Mouse (Mus musculus) MEL (cell line): ENCODE data around the gene Gm27029.

Experiments
- CTCF ChIP-seq, 3 experiments: IDR thresholded peaks in 2 of 3; conservative IDR thresholded peaks in 1 of 3; 2 replicates each; pipeline ENCODE4 v1.5.1; 2011 to 2012; ENCODE audit warnings: low read length in 3 of 3, low read depth in 2 of 3, mild to moderate bottlenecking in 2 of 3, improper control_type of control experiment in 1 of 3, inconsistent platforms in 1 of 3, mixed read lengths in 1 of 3, moderate library complexity in 1 of 3; ENCODE audit not compliant: control insufficient read depth in 1 of 3, insufficient read depth in 1 of 3, poor library complexity in 1 of 3, severe bottlenecking in 1 of 3
- ELF1 ChIP-seq: IDR thresholded peaks from 2 replicates; pipeline ENCODE4 v1.6.1; 2014; ENCODE audit warnings: low read depth, mild to moderate bottlenecking, inconsistent platforms, low read length, improper control_type of control experiment, moderate library complexity
- EP300 ChIP-seq, 2 experiments: IDR thresholded peaks; 2 replicates each; pipeline ENCODE4 v1.6.1; 2011; ENCODE audit warnings: improper control_type of control experiment in 2 of 2, low read length in 2 of 2, low read depth in 1 of 2, mild to moderate bottlenecking in 1 of 2
- MAFK ChIP-seq: IDR thresholded peaks from 2 replicates; pipeline ENCODE4 v1.6.1; 2011; ENCODE audit warnings: low read depth, mild to moderate bottlenecking, low read length, improper control_type of control experiment, borderline replicate concordance
- MAX ChIP-seq: IDR thresholded peaks from 2 replicates; pipeline ENCODE4 v1.6.1; 2011; ENCODE audit warnings: low read length, improper control_type of control experiment
- SIN3A ChIP-seq: IDR thresholded peaks from 2 replicates; pipeline ENCODE4 v1.6.1; 2012; ENCODE audit warnings: low read length, improper control_type of control experiment, inconsistent platforms
- TAL1 ChIP-seq: IDR thresholded peaks from 2 replicates; pipeline ENCODE4 v1.6.1; 2012; ENCODE audit warnings: mild to moderate bottlenecking, inconsistent platforms, low read length, moderate library complexity, mixed read lengths
- TCF12 ChIP-seq: IDR thresholded peaks from 2 replicates; pipeline ENCODE4 v1.6.1; 2014; ENCODE audit warnings: low read depth, mild to moderate bottlenecking, inconsistent platforms, low read length, improper control_type of control experiment, moderate library complexity

DNA sequence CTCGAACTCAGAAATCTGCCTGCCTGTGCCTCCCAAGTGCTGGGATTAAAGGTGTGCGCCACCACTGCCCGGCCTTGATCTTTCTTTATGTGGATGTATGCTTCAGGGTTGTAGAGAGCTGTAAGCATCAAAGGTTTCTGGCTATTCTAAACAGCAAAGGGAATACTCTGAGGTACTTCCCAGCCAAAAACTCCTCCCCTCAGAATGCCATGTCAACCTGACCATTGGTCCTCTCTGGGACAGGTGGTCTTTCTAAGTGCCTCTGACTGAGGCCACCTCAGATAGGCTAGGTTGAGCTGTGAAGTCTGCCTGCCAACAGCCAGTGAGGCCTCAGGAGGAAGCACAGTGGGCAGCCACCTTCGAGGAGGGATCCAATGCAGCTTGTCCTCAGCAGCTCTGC lies 24.3 kb upstream of the Gm27029 start:
- TF ChIP-seq MAX (no peak; the same call in 1 of the 2 replicates), CTCF (IDR thresholded peaks at IDR 0.05 in 2 of 3, conservative IDR thresholded peaks at IDR 0.05 in 1 of 3; ENCODE audit: control insufficient read depth in 1 of 3, insufficient read depth in 1 of 3, low read depth in 2 of 3, low read length in 3 of 3, poor library complexity in 1 of 3, severe bottlenecking in 1 of 3) (no peak), MAFK (no peak), EP300 (IDR thresholded peaks at IDR 0.05; ENCODE audit: low read depth in 1 of 2, low read length in 2 of 2) (no peak), TCF12 (no peak), SIN3A (no peak), ELF1 (no peak), TAL1 (no peak)
